Mouse (Mus musculus) MEL (cell line): ENCODE measurements around the gene Pi4k2b.

ENCODE experiments used
- CHD1 ChIP-seq: IDR thresholded peaks from 2 replicates; pipeline ENCODE4 v1.6.1; 2012; ENCODE audit warnings: low read depth, mild to moderate bottlenecking, inconsistent platforms, low read length, improper control_type of control experiment
- CHD2 ChIP-seq: IDR thresholded peaks from 2 replicates; pipeline ENCODE4 v1.6.1; 2011; ENCODE audit warnings: low read length, improper control_type of control experiment
- CTCF ChIP-seq, 3 experiments: IDR thresholded peaks in 2 of 3; conservative IDR thresholded peaks in 1 of 3; 2 replicates each; pipeline ENCODE4 v1.5.1; 2011 to 2012; ENCODE audit warnings: low read length in 3 of 3, low read depth in 2 of 3, mild to moderate bottlenecking in 2 of 3, improper control_type of control experiment in 1 of 3, inconsistent platforms in 1 of 3, mixed read lengths in 1 of 3, moderate library complexity in 1 of 3; ENCODE audit not compliant: control insufficient read depth in 1 of 3, insufficient read depth in 1 of 3, poor library complexity in 1 of 3, severe bottlenecking in 1 of 3
- JUND ChIP-seq: IDR thresholded peaks from 2 replicates; pipeline ENCODE4 v1.6.1; 2011; ENCODE audit warnings: low read depth, mild to moderate bottlenecking, improper control_type of control experiment, low read length
- KAT2A ChIP-seq: conservative IDR thresholded peaks from 2 replicates; pipeline ENCODE4 v1.6.1; 2012; ENCODE audit warnings: low read depth, low read length, improper control_type of control experiment, inconsistent platforms
- NRF1 ChIP-seq: IDR thresholded peaks from 2 replicates; pipeline ENCODE4 v1.6.1; 2014; ENCODE audit warnings: low read depth, mild to moderate bottlenecking, inconsistent platforms, low read length, improper control_type of control experiment, moderate library complexity; ENCODE audit not compliant: poor library complexity, insufficient read depth, severe bottlenecking
- POLR2A ChIP-seq, 2 experiments: IDR thresholded peaks; 2 replicates each; pipeline ENCODE4 v1.6.1; 2011 to 2012; ENCODE audit warnings: low read length in 2 of 2, mild to moderate bottlenecking in 2 of 2, control low read depth in 1 of 2, improper control_type of control experiment in 1 of 2, low read depth in 1 of 2, moderate library complexity in 1 of 2; ENCODE audit not compliant: control insufficient read depth in 1 of 2, insufficient read depth in 1 of 2, poor library complexity in 1 of 2
- SIN3A ChIP-seq: IDR thresholded peaks from 2 replicates; pipeline ENCODE4 v1.6.1; 2012; ENCODE audit warnings: low read length, improper control_type of control experiment, inconsistent platforms
- TBP ChIP-seq: IDR thresholded peaks from 2 replicates; pipeline ENCODE4 v1.8.0; 2011; ENCODE audit warnings: low read depth, low read length, improper control_type of control experiment
- UBTF ChIP-seq: IDR thresholded peaks from 2 replicates; pipeline ENCODE4 v1.6.1; 2012; ENCODE audit warnings: low read depth, mild to moderate bottlenecking, inconsistent platforms, low read length, improper control_type of control experiment, moderate library complexity, borderline replicate concordance; ENCODE audit not compliant: insufficient read depth
- USF1 ChIP-seq: IDR thresholded peaks from 2 replicates; pipeline ENCODE4 v1.6.1; 2014; ENCODE audit warnings: low read depth, mild to moderate bottlenecking, inconsistent platforms, low read length, improper control_type of control experiment, moderate library complexity
- USF2 ChIP-seq, 2 experiments: IDR thresholded peaks; 2 replicates each; pipeline ENCODE4 v1.6.1; 2011 to 2012; ENCODE audit warnings: improper control_type of control experiment in 2 of 2, low read length in 2 of 2, borderline replicate concordance in 1 of 2, inconsistent platforms in 1 of 2, low read depth in 1 of 2, mild to moderate bottlenecking in 1 of 2; ENCODE audit not compliant: insufficient read depth in 1 of 2
- ZNF384 ChIP-seq: IDR thresholded peaks from 2 replicates; pipeline ENCODE4 v1.6.1; 2012; ENCODE audit warnings: low read depth, mild to moderate bottlenecking, inconsistent platforms, low read length, improper control_type of control experiment

DNA sequence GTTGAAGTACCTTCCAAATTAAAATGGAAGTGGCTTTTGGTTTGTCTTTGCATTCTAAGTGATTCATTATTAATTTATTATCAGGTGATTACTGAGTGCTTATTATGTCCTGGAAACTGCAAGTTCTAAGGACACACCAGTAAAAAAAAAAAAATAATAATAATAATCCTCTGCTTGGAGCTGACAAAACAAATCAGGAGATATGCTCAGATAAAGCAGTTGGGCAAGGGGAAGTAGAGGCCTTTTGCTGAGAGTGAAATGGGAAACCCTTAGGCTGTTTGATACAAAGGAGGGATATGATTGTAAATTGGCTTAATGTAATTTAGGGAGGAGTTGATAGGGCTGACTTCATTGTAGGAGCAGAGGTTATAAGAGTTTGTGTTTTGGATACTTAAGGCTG lies 5.5 kb downstream of the Pi4k2b start:
- no peak for TF ChIP-seq USF2 (IDR thresholded peaks at IDR 0.05; ENCODE audit: borderline replicate concordance in 1 of 2, insufficient read depth in 1 of 2, low read depth in 1 of 2, low read length in 2 of 2)
- no peak for TF ChIP-seq CHD1
- no peak for TF ChIP-seq CTCF (IDR thresholded peaks at IDR 0.05 in 2 of 3, conservative IDR thresholded peaks at IDR 0.05 in 1 of 3; ENCODE audit: control insufficient read depth in 1 of 3, insufficient read depth in 1 of 3, low read depth in 2 of 3, low read length in 3 of 3, poor library complexity in 1 of 3, severe bottlenecking in 1 of 3)
- TF ChIP-seq POLR2A (IDR thresholded peaks at IDR 0.05; ENCODE audit: control insufficient read depth in 1 of 2, insufficient read depth in 1 of 2, low read depth in 1 of 2, low read length in 2 of 2, poor library complexity in 1 of 2) = no peak
- TF ChIP-seq SIN3A = no peak
- TF ChIP-seq JUND = no peak
- no peak for TF ChIP-seq KAT2A
- TF ChIP-seq TBP = no peak
- TF ChIP-seq USF1 = no peak
- no peak for TF ChIP-seq UBTF
- no peak for TF ChIP-seq CHD2
- no peak for TF ChIP-seq NRF1
- TF ChIP-seq ZNF384 = peak; percentile 63; the same call in 1 of the 2 replicates
